Mouse (Mus musculus) stomach, postnatal 0 days (tissue): Measurements from ENCODE around the gene Gnaz.

Experiments
- CTCF ChIP-seq: IDR thresholded peaks from 2 replicates; pipeline ENCODE4 v1.5.1; 2016; ENCODE audit warnings: antibody characterized with exemption, low read depth, mild to moderate bottlenecking, moderate library complexity
- EP300 ChIP-seq: optimal IDR thresholded peaks from 2 replicates; pipeline ENCODE3; 2016; ENCODE audit warnings: antibody characterized with exemption

- TF ChIP-seq CTCF = no peak
- no peak for TF ChIP-seq EP300
Observed at GRCm38 (mm10) chr10:74932487-74932886, 34.5 kb upstream of the Gnaz start.
